Mouse (Mus musculus): ENCODE data around the gene Cd55b. TPM values are rescaled to one million over a fixed set of nuclear protein-coding genes. Genes with fewer than 3 reads are reported as not detected.

Gene Cd55b
- polyA plus RNA-seq (2015; fragmentation: Illumina TruSeq; extraction: RNeasy Lipid Tissue Mini Kit (QIAGEN cat#74804); ENCODE audit: insufficient read depth, low read depth, low replicate concordance) = not detected

DNA sequence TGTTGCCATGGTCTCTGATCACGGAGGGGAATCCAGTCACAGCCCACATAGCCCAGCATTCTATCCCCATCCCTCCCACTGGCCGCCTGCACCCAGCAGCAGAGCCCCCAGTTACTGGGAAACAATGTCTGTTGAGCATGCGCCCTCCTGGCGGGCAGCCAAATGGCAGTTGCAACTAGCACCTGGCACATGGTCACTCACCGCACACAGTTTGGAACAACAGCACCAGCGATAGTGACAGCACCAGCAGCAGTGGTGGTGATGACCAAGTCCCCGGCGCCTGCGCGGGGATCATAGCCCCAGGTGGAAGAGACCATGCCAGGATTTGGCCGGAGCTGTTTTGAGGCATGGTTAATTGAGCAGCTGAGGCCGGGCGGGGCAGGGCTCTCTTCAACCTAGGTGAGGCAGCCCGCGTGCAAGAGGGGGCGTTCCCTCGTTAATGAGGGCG is at the start of gene Cd55b:
TSS of gene Cd55b (minus strand) at position 346 of the 448 bp plus-strand sequence.

GRCm38 (mm10) chr1:130462084-130462861 is 39.5 kb upstream of the Cd55b start, which contains the start of gene Cd55:
TSS of gene Cd55 (minus strand) at chr1:130462744.

Other genes with a start within 250 kb of the Cd55b start
- 7.0 TPM for gene Cd55, start 39.7 kb upstream of the Cd55b start, polyA plus RNA-seq (2015; fragmentation: Illumina TruSeq; extraction: RNeasy Lipid Tissue Mini Kit (QIAGEN cat#74804); ENCODE audit: insufficient read depth, low read depth, low replicate concordance)
- gene Zp3r, start 206.6 kb upstream of the Cd55b start, polyA plus RNA-seq (2015; fragmentation: Illumina TruSeq; extraction: RNeasy Lipid Tissue Mini Kit (QIAGEN cat#74804); ENCODE audit: insufficient read depth, low read depth, low replicate concordance) = not detected
- not detected for gene C4bp, start 238.6 kb upstream of the Cd55b start, polyA plus RNA-seq (2015; fragmentation: Illumina TruSeq; extraction: RNeasy Lipid Tissue Mini Kit (QIAGEN cat#74804); ENCODE audit: insufficient read depth, low read depth, low replicate concordance)

Measured in pancreas, adult 10 weeks (tissue).